Mouse (Mus musculus) cortical plate, adult 2 months (tissue): ENCODE results near the gene Slc1a3.

Source experiments
- CTCF ChIP-seq: fragments of 200-500 bp; IDR thresholded peaks from 2 replicates; pipeline ENCODE4 v1.5.1; 2011; ENCODE audit warnings: mild to moderate bottlenecking, control low read depth, low read length; ENCODE audit not compliant: insufficient read depth; ENCODE audit errors: extremely low read depth
- POLR2A ChIP-seq: fragments of 200-500 bp; IDR thresholded peaks from 2 replicates; pipeline ENCODE4 v1.6.1; 2011; ENCODE audit warnings: mild to moderate bottlenecking, low read length, control low read depth; ENCODE audit not compliant: insufficient read depth; ENCODE audit errors: extremely low read depth

GRCm38 (mm10) chr15:8681009-8681408 lies 29.6 kb downstream of the Slc1a3 start:
- TF ChIP-seq CTCF = no peak
- TF ChIP-seq POLR2A = no peak
